Mouse (Mus musculus) testis, adult 2 months (tissue): Measurements from ENCODE around the gene Cpb1. TPM values are rescaled to one million over a fixed set of nuclear protein-coding genes. Genes with fewer than 3 reads are reported as not detected.

Experiments
- H3K27ac ChIP-seq: fragments of 200-500 bp; 2 replicates; pipeline ENCODE4 v1.5.1; 2012; ENCODE audit warnings: low read depth, low read length; ENCODE audit not compliant: control insufficient read depth, insufficient read depth
- H3K27me3 ChIP-seq: fragments of 200-500 bp; 2 replicates; pipeline ENCODE4 v1.6.1; 2012; ENCODE audit warnings: mild to moderate bottlenecking, low read length, moderate library complexity; ENCODE audit not compliant: control insufficient read depth, insufficient read depth
- H3K36me3 ChIP-seq: fragments of 200-500 bp; 2 replicates; pipeline ENCODE4 v1.6.1; 2012; ENCODE audit warnings: mild to moderate bottlenecking, low read length; ENCODE audit not compliant: control insufficient read depth, insufficient read depth
- H3K4me1 ChIP-seq: fragments of 200-500 bp; 2 replicates; pipeline ENCODE4 v1.6.1; 2012; ENCODE audit warnings: low read length; ENCODE audit not compliant: control insufficient read depth, insufficient read depth
- H3K4me3 ChIP-seq: fragments of 200-500 bp; 2 replicates; pipeline ENCODE4 v1.5.1; 2012; ENCODE audit warnings: low read depth, mild to moderate bottlenecking, low read length, moderate library complexity, mixed read lengths; ENCODE audit not compliant: control insufficient read depth
- CTCF ChIP-seq: fragments of 200-500 bp; IDR thresholded peaks from 2 replicates; pipeline ENCODE4 v1.5.1; 2012; ENCODE audit warnings: low read depth, mild to moderate bottlenecking, inconsistent platforms, low read length, moderate library complexity; ENCODE audit not compliant: control insufficient read depth, insufficient read depth, insufficient replicate concordance
- POLR2A ChIP-seq: fragments of 200-500 bp; IDR thresholded peaks from 2 replicates; pipeline ENCODE4 v1.6.1; 2012; ENCODE audit warnings: low read depth, mild to moderate bottlenecking, inconsistent platforms, low read length, moderate library complexity; ENCODE audit not compliant: control insufficient read depth
- polyA plus RNA-seq: library from polyadenylated mRNA; depleted of rRNA; stranded (reverse); fragments of >200 nt; gene quantifications from 2 replicates; pipeline ENCODE4 v1.2.3, GENCODE M21; 2012; rRNA removed

Gene Cpb1
- 0.12 and 0.13 TPM in 2 replicates for polyA plus RNA-seq

- H3K4me3 ChIP-seq: no peak within 1 kb of the TSS
- H3K4me1 ChIP-seq: no peaks in the 10 kb centered on the region
- H3K36me3 ChIP-seq: no peaks in the 10 kb centered on the region
- no peaks in the 10 kb centered on the region for H3K27me3 ChIP-seq
- no peak within 1 kb of the TSS for H3K27ac ChIP-seq
- TF ChIP-seq CTCF: no peak
- TF ChIP-seq POLR2A: no peak
Observed at GRCm38 (mm10) chr3:20275633-20276032, at the start of gene Cpb1. Gene Cpb1 (minus strand): TSS chr3:20275733.

GRCm38 (mm10) chr3:20317233-20317632, 41.7 kb upstream of the Cpb1 start:
- H3K4me1 ChIP-seq: no peaks in the 10 kb centered on the region
- H3K27ac ChIP-seq: no peak overlapping the region
- TF ChIP-seq POLR2A (no peak), CTCF (no peak)
- no peak overlapping the region for H3K4me3 ChIP-seq
- H3K36me3 ChIP-seq: no peaks in the 10 kb centered on the region
- H3K27me3 ChIP-seq: no peaks in the 10 kb centered on the region

GRCm38 (mm10) chr3:20309142-20309541, 33.6 kb upstream of the Cpb1 start:
- no peaks in the 10 kb centered on the region for H3K27me3 ChIP-seq
- no peaks in the 10 kb centered on the region for H3K4me1 ChIP-seq
- H3K27ac ChIP-seq: no peak overlapping the region
- H3K36me3 ChIP-seq: no peaks in the 10 kb centered on the region
- no peak overlapping the region for H3K4me3 ChIP-seq
- TF ChIP-seq POLR2A (no peak), CTCF (no peak)

GRCm38 (mm10) chr3:20307256-20307655, 31.7 kb upstream of the Cpb1 start:
- Histone ChIP-seq H3K36me3 (no peaks in the 10 kb centered on the region), H3K4me3 (no peak overlapping the region), H3K4me1 (no peaks in the 10 kb centered on the region), H3K27me3 (no peaks in the 10 kb centered on the region), H3K27ac (no peak overlapping the region)
- no peak for TF ChIP-seq CTCF
- no peak for TF ChIP-seq POLR2A

GRCm38 (mm10) chr3:20304758-20305352, 29.3 kb upstream of the Cpb1 start:
- TF ChIP-seq CTCF: no peak
- TF ChIP-seq POLR2A: no peak
- H3K36me3 ChIP-seq: no peaks in the 10 kb centered on the region
- H3K27me3 ChIP-seq: no peaks in the 10 kb centered on the region
- no peaks in the 10 kb centered on the region for H3K4me1 ChIP-seq
- H3K27ac ChIP-seq: no peak overlapping the region
- H3K4me3 ChIP-seq: no peak overlapping the region

- Histone ChIP-seq H3K36me3 (no peaks in the 10 kb centered on the region), H3K4me3 (no peak overlapping the region), H3K27ac (no peak overlapping the region), H3K4me1 (no peaks in the 10 kb centered on the region), H3K27me3 (no peaks in the 10 kb centered on the region)
- TF ChIP-seq CTCF (no peak), POLR2A (no peak)
Observed at GRCm38 (mm10) chr3:20295546-20295945, 20.0 kb upstream of the Cpb1 start.

GRCm38 (mm10) chr3:20294542-20295348, 19.2 kb upstream of the Cpb1 start:
- Histone ChIP-seq H3K27me3 (no peaks in the 10 kb centered on the region), H3K4me1 (no peaks in the 10 kb centered on the region), H3K36me3 (no peaks in the 10 kb centered on the region), H3K27ac (no peak overlapping the region), H3K4me3 (no peak overlapping the region)
- no peak for TF ChIP-seq POLR2A
- no peak for TF ChIP-seq CTCF
